Mouse (Mus musculus): ENCODE measurements around the gene Kdm7a. TPM values are rescaled to one million over a fixed set of nuclear protein-coding genes. Genes with fewer than 3 reads are reported as not detected.

Kdm7a gene
- total RNA-seq (2014; rRNA removed): 9.1 and 9.5 TPM in 2 replicates
- polyA plus RNA-seq (2012; rRNA removed): 1.1 and 1.4 TPM in 2 replicates

DNA sequence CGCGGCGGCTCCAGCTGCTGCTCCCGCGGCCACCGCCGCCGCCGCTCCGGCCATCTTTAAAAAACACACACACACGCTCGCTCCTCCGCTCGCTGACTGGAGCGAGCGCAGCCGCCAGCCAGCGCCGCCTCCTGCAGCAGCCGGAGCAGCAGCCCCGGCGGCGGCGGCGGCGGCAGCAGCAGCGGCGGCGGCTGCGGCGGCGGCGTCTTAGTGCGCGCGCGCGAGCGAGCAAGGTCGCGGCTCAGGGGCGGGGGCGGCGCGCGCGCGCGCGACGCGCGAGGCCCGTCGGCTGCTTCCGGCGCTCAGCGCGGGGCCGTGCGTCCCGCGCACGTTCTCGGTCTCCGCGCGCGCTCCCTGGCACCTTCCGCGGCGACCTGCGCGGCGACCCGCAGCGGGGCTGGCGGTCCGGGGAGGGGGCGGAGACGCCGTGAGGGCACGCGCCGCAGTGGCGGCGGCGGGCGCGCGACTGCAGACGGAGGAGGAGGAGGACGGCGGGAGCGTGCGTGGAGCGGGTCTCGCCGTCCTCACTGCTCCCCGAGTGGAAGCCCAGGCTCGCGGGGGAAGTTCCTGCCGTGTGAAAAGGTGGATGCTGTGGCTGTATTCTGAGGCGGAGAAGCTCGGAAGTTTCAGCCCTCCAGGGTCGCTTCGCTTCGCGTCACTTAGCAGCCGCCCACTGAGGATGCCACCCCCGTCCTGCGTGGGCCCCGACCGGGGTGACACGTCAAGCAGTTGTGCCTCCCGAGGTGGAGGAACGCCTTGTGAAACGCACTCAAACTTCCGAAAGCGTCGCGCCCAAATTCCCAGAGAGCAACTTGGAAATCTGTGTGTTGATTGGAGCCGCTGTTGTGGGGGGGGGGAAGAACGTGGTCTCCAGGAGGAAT, at the start of gene Kdm7a:
Kdm7a (minus strand) TSS at position 209 of the 881 bp plus-strand sequence.
- TF ChIP-seq POLR2A (IDR thresholded peaks at IDR 0.05; ENCODE audit: extremely low read depth, insufficient read depth, low read length) (peak; percentile 40; the same call in 1 of the 2 replicates), CTCF (IDR thresholded peaks at IDR 0.05; ENCODE audit: low read depth, low read length) (no peak)
- under 1% methylated on average over 113 of the region's 124 CpGs for WGBS
- H3K79me2 ChIP-seq (ENCODE audit: control insufficient read depth, insufficient read depth, low read length): peaks cover 8% of the 10 kb centered on the region
- no peaks in the 10 kb centered on the region for H3K36me3 ChIP-seq (ENCODE audit: control insufficient read depth, insufficient read depth, low read length)
- H3K4me3 ChIP-seq (ENCODE audit: insufficient read depth, low read depth, low read length): peak within 1 kb of the TSS; percentile 98
- DNase-seq (ENCODE audit: extremely low read depth, low read depth, low spot score): peak; percentile 54
- H3K9ac ChIP-seq (ENCODE audit: low read depth, low read length): peak within 1 kb of the TSS; percentile 97
- H3K27me3 ChIP-seq (ENCODE audit: control insufficient read depth, insufficient read depth, low read length): no peaks in the 10 kb centered on the region
- H3K4me1 ChIP-seq (ENCODE audit: control insufficient read depth, insufficient read depth, low read length): peaks cover 4% of the 10 kb centered on the region; the same call in 1 of the 2 replicates
- H3K27ac ChIP-seq (replicated peaks; ENCODE audit: insufficient read depth, low read depth, low read length): peak within 1 kb of the TSS; percentile 85

DNA sequence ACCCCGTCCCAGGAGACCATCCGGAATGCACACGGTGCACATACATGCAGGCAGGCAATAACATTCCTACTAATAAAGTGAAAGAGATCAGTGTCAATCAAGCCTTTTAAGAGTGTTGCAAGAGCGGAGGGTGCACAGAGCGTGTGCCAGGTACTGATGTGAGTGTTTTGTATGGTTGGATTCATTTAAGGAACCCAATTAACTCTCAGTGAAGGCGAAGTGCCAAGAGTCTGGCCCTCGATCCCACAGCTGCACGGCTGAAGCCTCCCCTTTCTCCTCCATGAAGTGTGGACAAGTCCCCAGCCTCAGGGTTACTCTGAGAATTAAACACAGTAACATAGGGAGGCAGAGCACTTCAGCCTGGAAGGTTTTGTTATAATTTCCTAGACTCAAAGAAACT, 48.7 kb upstream of the Kdm7a start:
- DNase-seq (ENCODE audit: extremely low read depth, low read depth, low spot score): no peak
- peaks cover 2% of the 10 kb centered on the region; the same call in 1 of the 2 replicates for H3K27me3 ChIP-seq (ENCODE audit: control insufficient read depth, insufficient read depth, low read length)
- H3K4me3 ChIP-seq (ENCODE audit: insufficient read depth, low read depth, low read length): no peak overlapping the region
- no peak overlapping the region for H3K9ac ChIP-seq (ENCODE audit: low read depth, low read length)
- no peaks in the 10 kb centered on the region for H3K36me3 ChIP-seq (ENCODE audit: control insufficient read depth, insufficient read depth, low read length)
- 92% methylated on average over 8 of the region's 8 CpGs for WGBS
- H3K4me1 ChIP-seq (ENCODE audit: control insufficient read depth, insufficient read depth, low read length): no peaks in the 10 kb centered on the region
- no peak overlapping the region for H3K27ac ChIP-seq (replicated peaks; ENCODE audit: insufficient read depth, low read depth, low read length)
- no peak for TF ChIP-seq CTCF (IDR thresholded peaks at IDR 0.05; ENCODE audit: low read depth, low read length)
- no peaks in the 10 kb centered on the region for H3K79me2 ChIP-seq (ENCODE audit: control insufficient read depth, insufficient read depth, low read length)

DNA sequence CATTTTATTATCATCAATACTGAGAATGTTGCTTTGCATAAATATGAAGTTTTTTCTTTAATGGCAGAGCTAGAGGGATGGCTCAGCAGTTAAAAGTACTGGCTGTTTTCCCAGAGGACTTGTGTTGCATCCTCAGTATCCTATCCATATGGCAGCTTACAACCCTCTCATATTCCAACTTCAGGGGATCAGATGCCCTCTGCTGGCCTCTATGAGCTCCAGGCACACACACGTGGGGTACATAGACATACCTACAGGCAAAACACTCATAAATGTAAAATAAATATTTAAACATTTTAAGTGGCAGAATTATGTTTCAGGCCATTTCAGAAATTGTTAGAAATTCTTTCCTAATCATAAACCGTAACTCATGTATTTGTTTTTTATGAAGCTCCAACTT, 43.5 kb upstream of the Kdm7a start:
- H3K27me3 ChIP-seq (ENCODE audit: control insufficient read depth, insufficient read depth, low read length): no peaks in the 10 kb centered on the region
- TF ChIP-seq CTCF (IDR thresholded peaks at IDR 0.05; ENCODE audit: low read depth, low read length) (no peak), POLR2A (IDR thresholded peaks at IDR 0.05; ENCODE audit: extremely low read depth, insufficient read depth, low read length) (no peak)
- DNase-seq (ENCODE audit: extremely low read depth, low read depth, low spot score): no peak
- H3K4me3 ChIP-seq (ENCODE audit: insufficient read depth, low read depth, low read length): no peak overlapping the region
- H3K36me3 ChIP-seq (ENCODE audit: control insufficient read depth, insufficient read depth, low read length): no peaks in the 10 kb centered on the region
- 94% methylated on average over 2 of the region's 2 CpGs for WGBS
- H3K4me1 ChIP-seq (ENCODE audit: control insufficient read depth, insufficient read depth, low read length): peaks cover 3% of the 10 kb centered on the region
- no peaks in the 10 kb centered on the region for H3K79me2 ChIP-seq (ENCODE audit: control insufficient read depth, insufficient read depth, low read length)
- no peak overlapping the region for H3K9ac ChIP-seq (ENCODE audit: low read depth, low read length)
- no peak overlapping the region for H3K27ac ChIP-seq (replicated peaks; ENCODE audit: insufficient read depth, low read depth, low read length)

- H3K36me3 ChIP-seq (ENCODE audit: control insufficient read depth, insufficient read depth, low read length): no peaks in the 10 kb centered on the region
- 40% methylated on average over 16 of the region's 16 CpGs for WGBS
- peak; percentile 57 for DNase-seq (ENCODE audit: extremely low read depth, low read depth, low spot score)
- no peak for TF ChIP-seq POLR2A (IDR thresholded peaks at IDR 0.05; ENCODE audit: extremely low read depth, insufficient read depth, low read length)
- no peak for TF ChIP-seq CTCF (IDR thresholded peaks at IDR 0.05; ENCODE audit: low read depth, low read length)
- H3K27me3 ChIP-seq (ENCODE audit: control insufficient read depth, insufficient read depth, low read length): no peaks in the 10 kb centered on the region
- H3K27ac ChIP-seq (replicated peaks; ENCODE audit: insufficient read depth, low read depth, low read length): no peak overlapping the region
- H3K4me3 ChIP-seq (ENCODE audit: insufficient read depth, low read depth, low read length): no peak overlapping the region
- H3K79me2 ChIP-seq (ENCODE audit: control insufficient read depth, insufficient read depth, low read length): no peaks in the 10 kb centered on the region
- H3K4me1 ChIP-seq (ENCODE audit: control insufficient read depth, insufficient read depth, low read length): peaks cover 3% of the 10 kb centered on the region
- H3K9ac ChIP-seq (ENCODE audit: low read depth, low read length): no peak overlapping the region
Measured at GRCm38 (mm10) chr6:39249176-39249770, 42.7 kb upstream of the Kdm7a start.

DNA sequence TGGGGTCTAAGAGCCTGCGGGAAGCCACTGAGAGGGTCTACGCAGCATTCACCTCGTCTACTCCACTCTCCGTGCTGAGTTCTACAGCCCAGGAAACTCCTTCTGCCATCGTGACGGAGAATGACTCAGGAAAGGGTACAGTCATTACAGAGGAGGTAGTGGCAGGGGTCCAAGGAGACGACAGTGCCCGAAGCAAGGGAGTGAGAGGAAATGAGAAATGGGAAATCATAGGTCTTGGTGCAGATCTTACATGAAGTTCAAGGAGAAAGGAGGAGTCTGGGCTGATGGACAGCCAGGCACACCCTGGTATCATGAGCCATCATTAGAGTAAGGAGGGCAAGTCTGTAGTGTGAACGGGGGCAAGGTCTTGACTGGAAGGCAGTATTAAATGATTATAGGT, 37.5 kb upstream of the Kdm7a start:
- peaks cover 19% of the 10 kb centered on the region for H3K4me1 ChIP-seq (ENCODE audit: control insufficient read depth, insufficient read depth, low read length)

More for the DNA sequence above, 37.5 kb upstream of the Kdm7a start:
- no peaks in the 10 kb centered on the region for H3K27me3 ChIP-seq (ENCODE audit: control insufficient read depth, insufficient read depth, low read length)
- no peak for TF ChIP-seq POLR2A (IDR thresholded peaks at IDR 0.05; ENCODE audit: extremely low read depth, insufficient read depth, low read length)
- TF ChIP-seq CTCF (IDR thresholded peaks at IDR 0.05; ENCODE audit: low read depth, low read length): no peak
- no peak for DNase-seq (ENCODE audit: extremely low read depth, low read depth, low spot score)
- no peak overlapping the region for H3K27ac ChIP-seq (replicated peaks; ENCODE audit: insufficient read depth, low read depth, low read length)
- no peaks in the 10 kb centered on the region for H3K79me2 ChIP-seq (ENCODE audit: control insufficient read depth, insufficient read depth, low read length)
- no peaks in the 10 kb centered on the region for H3K36me3 ChIP-seq (ENCODE audit: control insufficient read depth, insufficient read depth, low read length)
- H3K4me3 ChIP-seq (ENCODE audit: insufficient read depth, low read depth, low read length): no peak overlapping the region
- no peak overlapping the region for H3K9ac ChIP-seq (ENCODE audit: low read depth, low read length)
- 75% methylated on average over 9 of the region's 9 CpGs for WGBS
